Mouse (Mus musculus) E14TG2a.4 (cell line): ENCODE data around the gene Plxnd1.

Experiments used
- CTCF ChIP-seq: conservative IDR thresholded peaks from 2 replicates; pipeline ENCODE4 v1.5.1; 2014; ENCODE audit warnings: low read length
- NANOG ChIP-seq: IDR thresholded peaks from 2 replicates; pipeline ENCODE4 v1.6.1; 2014; ENCODE audit warnings: borderline replicate concordance, low read length, mixed read lengths

GRCm38 (mm10) chr6:115994877-115995520, at the start of gene Plxnd1:
- TF ChIP-seq CTCF = no peak
- TF ChIP-seq NANOG = no peak
